Mouse (Mus musculus): ENCODE results near the gene Sipa1l3.

GRCm38 (mm10) chr7:29480183-29480582, 38.3 kb downstream of the Sipa1l3 start:
- TF ChIP-seq POLR2A (IDR thresholded peaks at IDR 0.05; ENCODE audit: control insufficient read depth, low read depth, low read length) (no peak), CTCF (IDR thresholded peaks at IDR 0.05; ENCODE audit: control insufficient read depth, insufficient read depth, insufficient replicate concordance, low read depth, low read length) (no peak)

Measured in testis, adult 2 months (tissue).